16 mouse cellular contexts compared by ENCODE assay signal in genomic region chr5:24976907-24977306, GRCm38 (mm10).
DNase-seq lines count a peak whose midpoint lies in the region; TF ChIP-seq lines count a peak whose summit lies in the region.
"Had no signal": no experiment of that assay in that cellular context is flagged by ENCODE, and none has a peak within 500 bp of the region (broad histone marks: within the 10 kb centered on the region; RNA-seq: fewer than 3 reads in every experiment).

No protein-coding gene starts in this region.

- DNase-seq in heart, adult 8-10 months (ENCODE audit: low spot score): peak; percentile 24
- no peak for DNase-seq in heart, postnatal 36 days
- DNase-seq in liver, adult 2 months (ENCODE audit: extremely low read depth, low read depth, low spot score): peak; percentile 81
- no peak for DNase-seq in liver
- DNase-seq in testis, postnatal 10 days (ENCODE audit: low spot score): no peak
- DNase-seq: cerebellum, adult 11-12 months; spleen, adult 18-20 months had no signal

- no peak for TF ChIP-seq CTCF in liver, adult 2 months (IDR thresholded peaks at IDR 0.05; ENCODE audit: low read depth, low read length)
- no peak for TF ChIP-seq CTCF in small intestine, adult 2 months (IDR thresholded peaks at IDR 0.05; ENCODE audit: extremely low read depth, insufficient read length, insufficient replicate concordance, low read depth, low read length)

- H3K4me3 ChIP-seq in liver, adult 2 months (ENCODE audit: insufficient read depth, low read depth, low read length): no peak overlapping the region
- H3K4me3 ChIP-seq in brown adipose tissue, adult 24 weeks (ENCODE audit: insufficient read depth, low read depth, low read length): no peak overlapping the region
- no peak overlapping the region for H3K4me3 ChIP-seq in small intestine, adult 2 months (ENCODE audit: low read depth, low read length)
- H3K4me3 ChIP-seq: embryonic facial prominence, embryonic 10.5 days; forebrain, embryonic 13.5 days; hindbrain, embryonic 13.5 days; layer of hippocampus, adult 2 months; limb, embryonic 12.5 days; midbrain, embryonic 10.5 days; neural tube, embryonic 12.5 days had no signal

- H3K4me1 ChIP-seq in liver, adult 2 months (ENCODE audit: control insufficient read depth, insufficient read depth, low read length): peaks cover 31% of the 10 kb centered on the region
- H3K4me1 ChIP-seq in brown adipose tissue, adult 24 weeks (ENCODE audit: control insufficient read depth, insufficient read depth, insufficient read length, low read length): peaks cover 54% of the 10 kb centered on the region
- H3K4me1 ChIP-seq in small intestine, adult 2 months (ENCODE audit: control insufficient read depth, insufficient read depth, insufficient read length, low read length): peaks cover 61% of the 10 kb centered on the region
- H3K4me1 ChIP-seq: forebrain, embryonic 13.5 days; neural tube, embryonic 12.5 days had no signal

- no peaks in the 10 kb centered on the region for H3K27me3 ChIP-seq in liver, adult 2 months (ENCODE audit: control insufficient read depth, insufficient read depth, low read length)
- H3K27me3 ChIP-seq in small intestine, adult 2 months (ENCODE audit: control insufficient read depth, insufficient read depth, low read length): no peaks in the 10 kb centered on the region
- H3K27me3 ChIP-seq: forebrain, embryonic 13.5 days; hindbrain, embryonic 13.5 days; limb, embryonic 12.5 days; neural tube, embryonic 12.5 days had no signal

- H3K36me3 ChIP-seq in liver, adult 2 months (ENCODE audit: control insufficient read depth, insufficient read depth, low read length): no peaks in the 10 kb centered on the region
- no peaks in the 10 kb centered on the region for H3K36me3 ChIP-seq in small intestine, adult 2 months (ENCODE audit: control insufficient read depth, insufficient read depth, low read length)
- H3K36me3 ChIP-seq: embryonic facial prominence, embryonic 10.5 days; hindbrain, embryonic 13.5 days; limb, embryonic 12.5 days; midbrain, embryonic 10.5 days; neural tube, embryonic 12.5 days had no signal

- no peak for TF ChIP-seq POLR2A in liver, adult 2 months (IDR thresholded peaks at IDR 0.05; ENCODE audit: extremely low read depth, insufficient read depth, low read length)
- no peak for TF ChIP-seq POLR2A in small intestine, adult 2 months (IDR thresholded peaks at IDR 0.05; ENCODE audit: low read depth, low read length)

- H3K9ac ChIP-seq in liver, adult 2 months (ENCODE audit: low read depth, low read length): no peak overlapping the region
- H3K9ac ChIP-seq: forebrain, embryonic 13.5 days; hindbrain, embryonic 13.5 days; limb, embryonic 12.5 days; neural tube, embryonic 12.5 days had no signal

- 48% methylated on average over 3 of the region's 3 CpGs for WGBS in liver, adult 2 months
- WGBS in small intestine, adult 2 months: 43% methylated on average over 3 of the region's 3 CpGs

- H3K79me2 ChIP-seq in liver, adult 2 months (ENCODE audit: control insufficient read depth, insufficient read depth, low read length): peaks cover 9% of the 10 kb centered on the region; the same call in 1 of the 2 replicates

- intact Hi-C loops in heart, postnatal 36 days (cut with DNase I): loop anchor here (2.0 to 5.0 kb wide), 2 partner anchors 18 to 70 kb away; no protein-coding TSS in a partner anchor

- H3K27ac ChIP-seq in liver, adult 2 months (replicated peaks; ENCODE audit: insufficient read depth, low read depth, low read length): no peak overlapping the region
- peak overlapping the region; percentile 53; the same call in 1 of the 2 replicates for H3K27ac ChIP-seq in brown adipose tissue, adult 24 weeks (replicated peaks; ENCODE audit: low read depth, low read length)
- H3K27ac ChIP-seq in small intestine, adult 2 months (ENCODE audit: insufficient read depth, low read depth, low read length): peak overlapping the region; percentile 97
- H3K27ac ChIP-seq: embryonic facial prominence, embryonic 10.5 days; forebrain, embryonic 13.5 days; hindbrain, embryonic 13.5 days; layer of hippocampus, adult 2 months; limb, embryonic 12.5 days; midbrain, embryonic 10.5 days; neural tube, embryonic 12.5 days had no signal

Comparison
In these comparisons a context has a peak if more than half of its experiments do, and no peak if none do; other contexts are left out.
1. DNase-seq: peak in heart, adult 8-10 months (single experiment) and liver, adult 2 months (single experiment); none in heart, postnatal 36 days (0 of 2), liver (single experiment) and testis, postnatal 10 days (single experiment).